Mouse (Mus musculus): Measurements from ENCODE around the gene Adamtsl1. TPM values are rescaled to one million over a fixed set of nuclear protein-coding genes. Genes with fewer than 3 reads are reported as not detected.

Adamtsl1 gene
- total RNA-seq, 2 experiments from 2014 or later = 15.9 to 19.9 TPM

- DNase-seq = peak; percentile 39 to 63
Observed at GRCm38 (mm10) chr4:86053487-86054237, 539.7 kb downstream of the Adamtsl1 start.

GRCm38 (mm10) chr4:86060614-86061013 is 546.6 kb downstream of the Adamtsl1 start:
- DNase-seq = peak in 1 of 2 experiments; percentile 17

GRCm38 (mm10) chr4:86068376-86068775 is 554.4 kb downstream of the Adamtsl1 start:
- DNase-seq = no peak

GRCm38 (mm10) chr4:86068875-86069718 is 555.1 kb downstream of the Adamtsl1 start:
- no peak for DNase-seq

GRCm38 (mm10) chr4:86074871-86075270 is 560.9 kb downstream of the Adamtsl1 start:
- no peak for DNase-seq

GRCm38 (mm10) chr4:86077355-86077754 is 563.4 kb downstream of the Adamtsl1 start:
- no peak for DNase-seq

GRCm38 (mm10) chr4:86077854-86078253 is 563.9 kb downstream of the Adamtsl1 start:
- DNase-seq = no peak

GRCm38 (mm10) chr4:86087508-86087907 is 573.5 kb downstream of the Adamtsl1 start:
- no peak for DNase-seq

GRCm38 (mm10) chr4:86103207-86103606 is 589.2 kb downstream of the Adamtsl1 start:
- DNase-seq = peak in 1 of 2 experiments; percentile 6

GRCm38 (mm10) chr4:86108325-86108724 is 594.4 kb downstream of the Adamtsl1 start:
- DNase-seq = no peak

- DNase-seq = no peak
Observed at GRCm38 (mm10) chr4:86119067-86119466, 605.1 kb downstream of the Adamtsl1 start.

GRCm38 (mm10) chr4:86122431-86122830 is 608.5 kb downstream of the Adamtsl1 start:
- DNase-seq = no peak

GRCm38 (mm10) chr4:86124374-86124773 is 610.4 kb downstream of the Adamtsl1 start:
- peak; percentile 84 to 86 for DNase-seq

- no peak for DNase-seq
Observed at GRCm38 (mm10) chr4:86126636-86127035, 612.7 kb downstream of the Adamtsl1 start.

- DNase-seq = no peak
Observed at GRCm38 (mm10) chr4:86158551-86158950, 644.6 kb downstream of the Adamtsl1 start.

GRCm38 (mm10) chr4:86159362-86159761 is 645.4 kb downstream of the Adamtsl1 start:
- DNase-seq = no peak

GRCm38 (mm10) chr4:86170763-86171162 is 656.8 kb downstream of the Adamtsl1 start:
- DNase-seq = no peak

GRCm38 (mm10) chr4:86171461-86171860 is 657.5 kb downstream of the Adamtsl1 start:
- no peak for DNase-seq

GRCm38 (mm10) chr4:86177471-86177870 is 663.5 kb downstream of the Adamtsl1 start:
- DNase-seq = no peak

- DNase-seq = no peak
Observed at GRCm38 (mm10) chr4:86178116-86178515, 664.1 kb downstream of the Adamtsl1 start.

- no peak for DNase-seq
Observed at GRCm38 (mm10) chr4:86183701-86184173, 669.8 kb downstream of the Adamtsl1 start.

- DNase-seq = no peak
Observed at GRCm38 (mm10) chr4:86189853-86190252, 675.9 kb downstream of the Adamtsl1 start.

GRCm38 (mm10) chr4:86191195-86191594 is 677.2 kb downstream of the Adamtsl1 start:
- DNase-seq = no peak
